Mouse (Mus musculus) heart, postnatal 0 days (tissue): ENCODE data around the gene Akap2. TPM values are rescaled to one million over a fixed set of nuclear protein-coding genes. Genes with fewer than 3 reads are reported as not detected.

Experiments used
- ATAC-seq: fragments of 200-750 bp; cut with Nextera tagmentation; 2 replicates; pipeline ENCODE4 v1.8.0; 2017; ENCODE audit warnings: low read depth, moderate number of reproducible peaks, moderate library complexity; ENCODE audit not compliant: insufficient read depth
- DNase-seq: peaks from one replicate; pipeline ENCODE4 v3.0.0-alpha.2; 2016; ENCODE audit warnings: low spot score
- H3K27ac ChIP-seq: fragments of 300-500 bp; sonication (generic); 2 replicates; pipeline ENCODE4 v1.5.1; 2014; ENCODE audit warnings: low read depth, mild to moderate bottlenecking
- H3K27me3 ChIP-seq: fragments of 300-500 bp; sonication (generic); 2 replicates; pipeline ENCODE4 v1.6.1; 2014; ENCODE audit warnings: low read length, mixed read lengths; ENCODE audit not compliant: control insufficient read depth, insufficient read depth
- H3K36me3 ChIP-seq: fragments of 300-500 bp; sonication (generic); replicated peaks from 2 replicates; pipeline ENCODE4 v1.6.1; 2014; ENCODE audit warnings: low read length, mixed read lengths; ENCODE audit not compliant: control insufficient read depth, insufficient read depth
- H3K4me1 ChIP-seq: fragments of 300-500 bp; sonication (generic); 2 replicates; pipeline ENCODE4 v1.6.1; 2014; ENCODE audit warnings: antibody characterized with exemption; ENCODE audit not compliant: control insufficient read depth, insufficient read depth
- H3K4me2 ChIP-seq: fragments of 300-500 bp; sonication (generic); 2 replicates; pipeline ENCODE4 v1.6.1; 2014; ENCODE audit warnings: low read depth, mild to moderate bottlenecking, low read length, moderate library complexity
- H3K4me3 ChIP-seq: fragments of 300-500 bp; sonication (generic); 2 replicates; pipeline ENCODE4 v1.5.1; 2014; ENCODE audit warnings: low read depth, low read length
- H3K9ac ChIP-seq: fragments of 300-500 bp; sonication (generic); replicated peaks from 2 replicates; pipeline ENCODE4 v1.6.1; 2014; ENCODE audit warnings: low read depth, low read length, mixed read lengths
- H3K9me3 ChIP-seq: fragments of 300-500 bp; sonication (generic); replicated peaks from 2 replicates; pipeline ENCODE4 v1.6.1; 2016; ENCODE audit warnings: low read length; ENCODE audit not compliant: control insufficient read depth
- CTCF ChIP-seq: IDR thresholded peaks from 2 replicates; pipeline ENCODE4 v1.5.1; 2016; ENCODE audit warnings: antibody characterized with exemption, control low read depth, low read depth
- EP300 ChIP-seq: IDR thresholded peaks from 2 replicates; pipeline ENCODE4 v1.6.1; 2016; ENCODE audit warnings: antibody characterized with exemption, low read depth
- WGBS: fragments of 180-500 bp; shearing (Covaris S2); extraction: QIAGEN DNeasy Blood & Tissue Kit; methylation state at CpG from one replicate; pipeline ENCODE4 v1.1.7; 2014; 5-methylcytosine and 5-hydroxymethylcytosine counted together
- polyA plus RNA-seq: library from polyadenylated mRNA; unstranded; fragments of >200 nt; fragmentation: Nextera tagmentation; extraction: Ambion mirVana; gene quantifications from 2 replicates; pipeline ENCODE4 v1.2.1, GENCODE M21; 2015
- total RNA-seq: library from RNA; depleted of rRNA; stranded (reverse); fragments of >200 nt; gene quantifications from 2 replicates; pipeline ENCODE4 v1.2.3, GENCODE M21; 2014; ENCODE audit warnings: low replicate concordance

Gene Akap2
- total and polyA plus RNA-seq, 2 experiments from 2014 or later: 37.7 to 64.1 TPM

GRCm38 (mm10) chr4:57682944-57683343, 34.5 kb upstream of the Akap2 start:
- Histone ChIP-seq H3K36me3 (peaks cover 3% of the 10 kb centered on the region; the same call in 1 of the 2 replicates), H3K27ac (peak overlapping the region; percentile 24; the same call in 1 of the 2 replicates), H3K9ac (no peak overlapping the region), H3K4me3 (no peak overlapping the region), H3K4me1 (peaks cover 31% of the 10 kb centered on the region), H3K9me3 (no peaks in the 10 kb centered on the region), H3K27me3 (no peaks in the 10 kb centered on the region), H3K4me2 (no peak overlapping the region)
- ATAC-seq (no peak), DNase-seq (no peak)
- TF ChIP-seq CTCF (no peak), EP300 (no peak)
- 74% methylated on average over 11 of the region's 11 CpGs for WGBS

GRCm38 (mm10) chr4:57684676-57685215, 32.7 kb upstream of the Akap2 start:
- Histone ChIP-seq H3K36me3 (peaks cover 20% of the 10 kb centered on the region), H3K27ac (no peak overlapping the region; the same call in 1 of the 2 replicates), H3K4me1 (peaks cover 31% of the 10 kb centered on the region), H3K27me3 (no peaks in the 10 kb centered on the region), H3K4me3 (no peak overlapping the region), H3K9me3 (no peaks in the 10 kb centered on the region), H3K9ac (no peak overlapping the region; the same call in 1 of the 2 replicates), H3K4me2 (no peak overlapping the region)
- TF ChIP-seq EP300: no peak
- TF ChIP-seq CTCF: no peak
- DNase-seq: peak; percentile 45
- no peak for ATAC-seq
- 37% methylated on average over 12 of the region's 12 CpGs for WGBS

- Histone ChIP-seq H3K27ac (no peak overlapping the region), H3K4me1 (peaks cover 24% of the 10 kb centered on the region), H3K9me3 (no peaks in the 10 kb centered on the region), H3K36me3 (peaks cover 40% of the 10 kb centered on the region), H3K4me2 (no peak overlapping the region), H3K4me3 (no peak overlapping the region), H3K27me3 (no peaks in the 10 kb centered on the region), H3K9ac (no peak overlapping the region)
- WGBS: 80% methylated on average over 3 of the region's 3 CpGs
- no peak for ATAC-seq
- DNase-seq: no peak
- no peak for TF ChIP-seq CTCF
- TF ChIP-seq EP300: no peak
Measured at GRCm38 (mm10) chr4:57686736-57687135, 30.7 kb upstream of the Akap2 start.

GRCm38 (mm10) chr4:57687583-57687982, 29.9 kb upstream of the Akap2 start:
- Histone ChIP-seq H3K4me3 (no peak overlapping the region), H3K4me1 (peaks cover 17% of the 10 kb centered on the region), H3K27ac (no peak overlapping the region), H3K4me2 (no peak overlapping the region), H3K9ac (no peak overlapping the region), H3K27me3 (no peaks in the 10 kb centered on the region), H3K36me3 (peaks cover 43% of the 10 kb centered on the region), H3K9me3 (no peaks in the 10 kb centered on the region)
- TF ChIP-seq EP300: no peak
- TF ChIP-seq CTCF: no peak
- ATAC-seq (no peak), DNase-seq (no peak)
- WGBS: 76% methylated on average over 3 of the region's 3 CpGs

- H3K4me1 ChIP-seq: peaks cover 16% of the 10 kb centered on the region
- H3K36me3 ChIP-seq: peaks cover 46% of the 10 kb centered on the region
- no peak overlapping the region for H3K4me3 ChIP-seq
- 64% methylated on average over 9 of the region's 9 CpGs for WGBS
- DNase-seq (no peak), ATAC-seq (no peak)
- H3K27me3 ChIP-seq: no peaks in the 10 kb centered on the region
- no peak overlapping the region for H3K4me2 ChIP-seq
- no peak for TF ChIP-seq CTCF
- TF ChIP-seq EP300: no peak
- H3K9ac ChIP-seq: no peak overlapping the region
- 0 out of 2 replicates have a peak overlapping the region, but pooled peaks have one; percentile 9 for H3K27ac ChIP-seq
- H3K9me3 ChIP-seq: no peaks in the 10 kb centered on the region
Measured at GRCm38 (mm10) chr4:57688131-57688530, 29.3 kb upstream of the Akap2 start.

- Histone ChIP-seq H3K9me3 (no peaks in the 10 kb centered on the region), H3K4me2 (no peak overlapping the region), H3K27ac (0 out of 2 replicates have a peak overlapping the region, but pooled peaks have one; percentile 13), H3K9ac (no peak overlapping the region), H3K4me1 (0 out of 2 replicates have a peak, but pooled peaks cover 2% of the 10 kb centered on the region), H3K4me3 (no peak overlapping the region), H3K27me3 (no peaks in the 10 kb centered on the region), H3K36me3 (peaks cover 53% of the 10 kb centered on the region)
- DNase-seq (no peak), ATAC-seq (no peak)
- 60% methylated on average over 6 of the region's 6 CpGs for WGBS
- TF ChIP-seq CTCF (no peak), EP300 (no peak)
Measured at GRCm38 (mm10) chr4:57690001-57690400, 27.5 kb upstream of the Akap2 start.
